Mouse (Mus musculus) v-Abl transformed pro-B cells (cell line): Measurements from ENCODE around the gene Krt8.
"Not testable (repeated sequence)": the region's sequence is repeated elsewhere in the genome, so short reads cannot be mapped to it uniquely, and the experiment has no call there.

Source experiments
- in situ Hi-C, 2 experiments: fragments of 400-800 bp; cut with MboI; formaldehyde crosslinking; loops; one replicate each; pipeline ENCODE4 v1.15.1; 2025; ENCODE audit not compliant: unreplicated experiment in 2 of 2

Krt8 gene

DNA sequence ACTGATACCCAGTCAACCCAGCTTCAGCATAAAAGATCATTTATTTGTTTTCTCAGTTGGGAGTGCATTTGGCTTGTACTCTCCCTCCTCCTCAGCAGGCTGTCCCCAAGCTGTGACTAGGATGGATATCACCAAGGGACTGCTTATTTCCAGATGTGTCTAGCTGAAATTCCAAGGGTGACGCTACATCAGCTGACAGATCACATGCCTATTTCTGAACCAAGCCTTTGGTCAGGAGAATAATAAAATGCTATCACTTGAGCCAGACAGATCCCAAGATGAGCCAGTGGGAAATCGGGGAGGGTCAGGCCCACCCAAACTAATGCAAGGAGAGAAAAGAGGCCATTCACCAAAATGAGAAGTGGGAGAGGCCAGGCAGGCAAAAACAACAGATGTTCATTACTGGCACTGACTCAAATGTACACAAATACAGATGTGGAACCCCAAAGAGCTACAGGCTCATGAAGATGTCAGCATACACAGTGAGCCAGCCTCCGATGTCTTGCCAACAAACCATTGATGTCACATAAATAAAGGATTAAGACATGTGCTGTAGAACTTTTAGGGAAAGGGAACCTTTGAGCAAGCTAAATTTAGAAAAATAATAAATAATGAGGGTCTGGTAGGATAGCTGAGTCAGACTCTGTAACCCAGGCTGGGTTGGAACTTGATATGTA, 6.4 kb upstream of the Krt8 start:
- in situ Hi-C loops, result no loop called here

GRCm38 (mm10) chr15:102007097-102008069, 3.1 kb upstream of the Krt8 start:
- in situ Hi-C loops, result no loop called here

GRCm38 (mm10) chr15:102006317-102006716, 2.0 kb upstream of the Krt8 start:
- in situ Hi-C loops, result no loop called here

- in situ Hi-C loops, result no loop called here
These were observed 1.0 kb upstream of the Krt8 start for GRCm38 (mm10) chr15:102005290-102005689.

GRCm38 (mm10) chr15:102003516-102003915, 766 bp downstream of the Krt8 start:
- in situ Hi-C loops, result no loop called here

GRCm38 (mm10) chr15:102002646-102003488, 1.4 kb downstream of the Krt8 start:
- in situ Hi-C loops, result no loop called here

- in situ Hi-C loops, result no loop called here
These were observed 4.5 kb downstream of the Krt8 start for GRCm38 (mm10) chr15:101999676-102000335.

DNA sequence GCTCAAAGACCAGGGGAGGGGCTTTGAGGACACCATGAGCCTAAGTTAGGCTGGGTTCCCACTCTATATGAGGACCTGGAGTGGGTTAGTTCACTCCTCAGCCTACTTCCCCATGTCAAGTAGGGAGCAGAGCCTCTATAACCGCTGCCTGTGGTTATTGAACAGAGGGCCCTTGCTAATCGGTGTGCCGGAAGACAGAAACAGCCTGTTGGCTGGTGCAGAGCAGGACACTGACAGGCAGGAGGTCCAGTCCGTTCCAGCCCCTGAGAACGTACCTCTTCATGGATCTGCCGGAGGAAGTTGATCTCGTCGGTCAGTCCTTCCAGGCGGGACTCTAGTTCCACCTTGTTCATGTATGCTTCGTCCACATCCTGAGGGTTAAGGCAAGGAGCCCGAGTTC, 5.1 kb downstream of the Krt8 start:
- in situ Hi-C loops, result no loop called here

- in situ Hi-C loops, result not testable (repeated sequence)
These were observed 7.7 kb downstream of the Krt8 start for GRCm38 (mm10) chr15:101996450-101997078.

DNA sequence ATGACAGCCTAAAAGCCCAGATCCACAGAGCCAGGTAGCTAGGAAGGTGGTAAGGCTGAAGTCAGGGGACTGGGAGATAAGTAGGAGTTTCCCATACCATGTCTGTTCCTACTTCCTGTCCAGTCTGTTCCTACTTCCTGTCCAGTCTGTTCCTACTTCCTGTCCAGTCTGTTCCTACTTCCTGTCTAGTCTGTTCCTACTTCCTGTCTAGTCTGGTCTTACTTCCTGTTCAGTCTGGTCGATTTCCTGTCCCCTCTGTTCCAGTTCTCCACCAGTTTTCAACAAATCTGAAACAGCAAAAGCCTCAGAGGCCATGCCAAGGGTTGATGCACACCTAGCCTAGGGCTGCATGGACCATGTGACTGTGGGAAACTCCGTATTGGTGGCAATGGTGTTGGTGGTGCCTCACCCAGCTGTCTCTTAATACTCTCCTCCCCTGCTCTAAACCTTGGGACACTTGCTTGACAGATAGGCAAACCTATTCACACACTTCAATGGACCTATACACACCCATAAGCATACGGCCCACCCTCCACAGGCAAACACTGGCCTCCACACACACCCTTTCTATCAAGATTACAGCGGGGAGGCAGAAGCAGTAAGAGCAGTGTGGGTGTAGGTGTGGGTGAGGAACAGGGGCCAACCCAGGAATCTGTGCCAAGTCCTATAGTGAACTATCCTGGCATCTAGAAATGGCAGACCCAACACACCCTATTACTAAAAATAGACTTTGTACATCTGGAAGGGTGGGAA, 8.6 kb downstream of the Krt8 start:
- in situ Hi-C loops, result no loop called here

DNA sequence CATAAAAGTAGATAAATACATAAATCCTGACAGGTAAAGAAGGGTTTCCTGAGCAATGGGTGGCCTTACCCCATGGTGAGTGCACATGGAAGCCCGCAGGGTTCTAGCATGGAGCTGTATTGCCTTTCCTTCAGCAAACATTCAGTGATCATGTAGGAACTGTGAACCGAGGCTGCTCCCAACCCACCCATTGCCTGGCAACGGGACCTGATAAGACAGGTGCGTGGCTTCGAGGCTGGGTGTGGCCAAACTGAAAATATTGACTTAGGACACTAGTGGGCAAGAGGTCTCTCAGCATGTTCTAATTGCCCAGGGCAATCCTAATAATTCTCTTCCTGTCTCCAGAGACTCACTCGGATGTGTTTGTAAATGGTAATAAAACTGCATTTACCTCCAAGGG, 9.9 kb downstream of the Krt8 start:
- in situ Hi-C loops, result loop anchor here (5.0 kb wide), 2 partner anchors 68 to 153 kb away; no protein-coding TSS in a partner anchor

GRCm38 (mm10) chr15:101990946-101991345, 13.3 kb downstream of the Krt8 start:
- in situ Hi-C loops, result loop anchor here (5.0 kb wide), 2 partner anchors 71 to 156 kb away; no protein-coding TSS in a partner anchor

DNA sequence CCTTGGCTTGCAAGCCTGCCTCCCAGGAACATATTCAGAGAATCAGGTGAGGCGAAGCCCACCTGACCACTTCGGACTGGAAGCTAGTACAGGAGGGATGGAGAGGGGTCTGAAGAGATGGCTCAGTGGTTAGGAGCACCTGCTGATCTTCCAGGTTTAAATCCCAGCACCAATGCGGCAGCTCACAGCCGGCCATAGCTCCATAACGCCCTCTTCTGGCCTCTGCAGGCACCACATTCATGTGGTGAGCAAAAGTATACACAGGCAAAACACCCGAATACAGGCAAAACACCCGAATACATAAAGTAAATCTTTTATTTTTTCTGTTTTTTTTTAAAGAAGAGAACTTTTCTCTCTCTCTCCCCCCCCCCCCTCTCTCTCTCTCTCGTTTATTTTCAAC, 15.6 kb downstream of the Krt8 start:
- in situ Hi-C loops, result loop anchor here (5.0 to 10.0 kb wide), 3 partner anchors 156 to 774 kb away; partner anchors contain the start of gene Igfbp6 (in 1 of the 2)

GRCm38 (mm10) chr15:101988119-101988518, 16.2 kb downstream of the Krt8 start:
- in situ Hi-C loops, result loop anchor here (5.0 to 10.0 kb wide), 3 partner anchors 157 to 773 kb away; partner anchors contain the start of gene Igfbp6 (in 1 of the 2)

DNA sequence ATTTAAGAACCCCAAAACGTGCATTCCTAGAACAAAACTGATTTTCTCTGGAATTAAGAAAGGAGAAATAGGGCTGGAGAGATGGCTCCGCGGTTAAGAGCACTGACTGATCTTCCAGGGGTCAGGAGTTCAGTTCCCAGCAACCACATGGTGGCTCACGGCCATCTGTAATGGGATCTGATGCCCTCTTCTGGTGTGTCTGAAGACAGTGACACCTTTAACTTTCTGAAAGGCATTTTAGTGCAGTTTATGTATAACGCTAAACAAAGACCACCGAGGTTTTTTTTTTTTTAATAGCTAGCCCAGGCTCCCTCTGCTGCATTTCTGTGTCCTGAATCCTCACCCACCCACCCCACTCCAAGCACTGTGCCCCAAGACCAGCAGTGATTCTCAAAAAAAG, 19.5 kb downstream of the Krt8 start:
- in situ Hi-C loops, result loop anchor here (5.0 to 10.0 kb wide), 5 partner anchors 160 to 772 kb away; partner anchors contain the start of gene Igfbp6 (in 1 of the 2)

GRCm38 (mm10) chr15:101983949-101984601, 20.2 kb downstream of the Krt8 start:
- in situ Hi-C loops, result loop anchor here (5.0 to 10.0 kb wide), 4 partner anchors 161 to 772 kb away; partner anchors contain the start of gene Igfbp6 (in 1 of the 2)

GRCm38 (mm10) chr15:101983315-101983948, 20.9 kb downstream of the Krt8 start:
- in situ Hi-C loops, result loop anchor here (5.0 to 10.0 kb wide), 4 partner anchors 161 to 771 kb away; partner anchors contain the start of gene Igfbp6 (in 1 of the 2)
